Mouse (Mus musculus) stomach, postnatal 0 days (tissue): ENCODE results near the gene Pdia4.

Experiments used
- CTCF ChIP-seq: IDR thresholded peaks from 2 replicates; pipeline ENCODE4 v1.5.1; 2016; ENCODE audit warnings: antibody characterized with exemption, low read depth, mild to moderate bottlenecking, moderate library complexity
- EP300 ChIP-seq: optimal IDR thresholded peaks from 2 replicates; pipeline ENCODE3; 2016; ENCODE audit warnings: antibody characterized with exemption

- peak; percentile 59 for TF ChIP-seq EP300
- peak; percentile 99 for TF ChIP-seq CTCF
Measured at GRCm38 (mm10) chr6:47835482-47835983, 22.3 kb upstream of the Pdia4 start, which contains the start of gene Zfp398.
